Mouse (Mus musculus) urinary bladder, postnatal 10 days (tissue): ENCODE results near the gene Itpr2.

Experiments used
- DNase-seq: peaks from one replicate; pipeline ENCODE4 v3.0.0; 2022; ENCODE audit warnings: low spot score

Itpr2 gene

DNA sequence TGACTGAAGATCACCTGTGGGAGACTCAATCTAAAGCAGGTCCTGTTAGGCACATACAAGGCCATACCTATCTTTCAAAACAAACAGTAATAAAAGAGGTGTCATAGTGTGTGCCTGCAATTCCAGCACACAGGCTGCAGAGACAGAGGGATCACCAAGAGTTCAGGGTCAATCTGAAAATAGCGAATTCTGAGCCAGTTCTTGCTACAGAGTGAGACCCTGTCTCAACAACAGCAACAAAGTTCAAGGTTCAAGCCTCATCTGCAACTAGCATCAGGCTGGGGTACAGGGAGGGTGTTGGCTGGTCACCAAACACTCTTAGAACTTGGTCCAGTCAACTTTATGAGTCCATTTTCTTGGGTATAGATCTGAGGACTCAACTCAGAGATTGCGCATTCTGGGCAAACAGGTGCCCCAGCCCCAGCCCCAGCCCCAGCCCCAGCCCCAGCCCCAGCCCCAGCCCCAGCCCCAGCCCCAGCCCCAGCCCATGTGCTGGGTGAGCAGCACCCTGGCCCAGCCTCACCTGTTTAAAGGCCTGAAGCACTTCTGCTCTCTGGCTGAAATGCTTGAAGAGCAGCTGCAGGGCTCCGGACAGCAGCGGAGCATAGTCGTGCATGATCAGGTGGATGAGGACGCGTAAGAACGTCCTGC lies 155.4 kb downstream of the Itpr2 start:
- no peak for DNase-seq

DNA sequence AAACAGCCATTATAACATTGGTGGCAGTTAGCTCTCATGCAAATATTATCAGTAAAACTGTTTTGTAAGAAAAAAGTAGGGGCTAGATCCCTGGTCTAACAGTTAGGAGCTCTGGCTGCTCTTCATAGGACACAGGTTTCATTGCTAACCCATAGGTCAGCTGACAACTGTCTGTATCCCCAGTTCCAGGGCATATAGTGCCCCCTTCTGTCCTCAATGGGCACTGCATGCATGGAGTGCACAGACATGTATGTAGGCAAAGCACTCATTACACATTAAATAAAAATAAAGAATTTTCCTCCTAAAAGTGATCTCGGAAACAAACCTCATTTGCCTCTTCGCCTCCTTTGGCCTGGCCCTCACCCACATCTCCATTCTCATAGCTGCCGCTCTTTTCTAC lies 157.3 kb downstream of the Itpr2 start:
- DNase-seq = no peak

DNA sequence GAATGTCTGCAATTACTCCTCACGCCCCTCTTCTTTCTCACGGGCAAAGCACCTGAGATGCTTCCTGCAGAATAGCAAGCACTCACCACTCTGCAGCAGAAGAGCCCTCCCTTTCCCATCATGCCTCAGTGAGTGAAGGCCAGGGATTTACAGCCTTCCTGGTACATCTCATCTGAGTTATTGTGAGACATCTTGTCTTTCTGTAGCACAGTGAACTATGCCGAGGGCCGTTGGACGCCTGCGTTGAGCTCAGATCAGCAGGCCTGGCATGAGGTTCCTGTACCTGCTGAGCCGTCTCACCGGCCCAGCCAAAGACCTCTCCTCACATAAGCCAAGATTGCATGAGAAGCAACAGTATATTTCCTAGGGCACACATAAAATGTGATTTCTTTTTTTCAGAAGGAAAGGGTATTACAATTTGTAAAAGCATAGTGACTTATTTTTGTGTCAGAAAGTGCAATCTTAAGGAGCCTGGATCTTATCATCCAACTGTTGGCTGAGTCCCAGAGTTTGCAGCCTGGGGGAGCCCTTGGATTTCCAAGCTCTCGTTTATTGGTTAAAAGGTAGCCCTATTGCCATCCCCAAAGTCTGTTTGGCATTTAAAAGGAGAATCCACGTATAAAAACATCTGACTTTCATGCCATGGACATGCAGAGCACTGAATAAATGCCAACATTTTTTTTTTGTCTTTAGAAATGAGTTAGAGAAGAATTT lies 158.2 kb downstream of the Itpr2 start:
- DNase-seq = no peak

DNA sequence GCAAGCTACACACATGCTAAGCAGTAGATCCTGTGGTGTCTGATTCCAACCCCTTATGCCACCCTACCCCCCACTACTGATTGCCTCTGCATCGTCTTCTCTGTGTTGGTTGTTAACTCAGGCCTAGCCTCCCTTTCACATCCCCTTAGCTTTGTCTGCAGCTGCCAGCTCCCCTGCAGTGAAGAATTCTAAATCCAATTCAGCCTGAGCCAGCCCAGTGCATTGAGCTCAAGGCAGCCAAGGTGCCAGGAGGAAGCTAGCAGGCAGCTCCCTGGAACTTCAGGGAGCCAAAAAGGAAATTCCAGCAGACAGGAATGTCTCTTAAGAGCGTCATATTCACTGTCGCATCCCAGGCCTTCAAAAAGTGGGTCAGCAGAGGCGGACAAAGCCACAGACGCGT lies 159.0 kb downstream of the Itpr2 start:
- no peak for DNase-seq

DNA sequence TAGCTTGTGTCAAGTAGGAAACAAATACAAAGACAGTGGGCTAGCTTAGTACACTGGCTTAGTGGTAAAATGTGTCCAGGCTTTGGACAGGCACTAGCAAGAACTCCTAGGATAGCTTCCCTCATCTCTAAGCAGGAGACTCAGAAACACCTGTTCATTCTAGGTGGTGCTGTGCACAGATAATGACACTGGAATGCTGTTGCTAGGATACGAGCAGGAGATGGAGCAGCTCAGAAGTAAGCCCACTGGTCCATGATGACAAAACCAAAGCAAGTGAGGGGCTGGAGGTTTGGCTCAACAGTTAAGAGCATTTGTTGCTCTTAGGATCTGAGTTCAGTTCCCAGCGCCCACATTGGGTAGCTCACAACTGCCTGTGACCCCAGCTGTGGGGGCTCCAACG lies 160.1 kb downstream of the Itpr2 start:
- no peak for DNase-seq

DNA sequence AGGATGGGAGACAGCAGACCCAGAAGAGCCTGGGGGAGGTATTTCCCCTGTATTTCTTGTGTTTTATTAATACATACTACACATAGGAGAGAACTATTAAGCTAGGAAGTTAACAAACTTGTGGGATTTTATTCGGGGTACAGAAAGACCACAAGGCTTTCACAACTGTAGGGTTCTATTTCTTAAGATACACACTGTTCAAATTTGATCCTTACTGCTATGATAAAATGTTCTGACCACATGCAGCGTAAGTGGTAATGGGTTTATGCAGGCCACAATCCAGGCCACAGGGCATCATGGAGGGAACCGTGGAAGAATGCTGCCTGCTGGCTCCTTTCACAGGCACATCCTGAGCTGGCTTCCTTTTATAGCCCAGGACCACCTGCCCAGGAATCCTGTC lies 160.6 kb downstream of the Itpr2 start:
- DNase-seq = no peak

DNA sequence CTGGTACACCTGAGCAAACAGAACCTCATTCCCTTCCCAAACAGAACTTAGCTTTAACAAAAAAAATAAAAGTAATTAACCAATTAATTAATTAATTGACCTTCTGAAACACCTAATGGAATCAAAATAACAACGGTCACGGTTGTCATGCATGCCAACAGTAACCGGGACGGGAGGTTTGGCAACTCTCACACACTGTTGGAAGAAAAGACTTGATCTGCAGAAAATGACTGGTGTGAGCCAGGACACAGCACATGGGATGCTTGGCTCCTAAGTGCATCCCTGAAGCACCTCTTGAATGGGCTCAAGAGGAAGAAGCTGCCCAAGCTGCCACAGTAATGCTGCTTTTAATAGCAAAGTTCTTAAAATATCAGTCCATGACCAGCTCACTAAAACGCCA lies 161.1 kb downstream of the Itpr2 start:
- no peak for DNase-seq

DNA sequence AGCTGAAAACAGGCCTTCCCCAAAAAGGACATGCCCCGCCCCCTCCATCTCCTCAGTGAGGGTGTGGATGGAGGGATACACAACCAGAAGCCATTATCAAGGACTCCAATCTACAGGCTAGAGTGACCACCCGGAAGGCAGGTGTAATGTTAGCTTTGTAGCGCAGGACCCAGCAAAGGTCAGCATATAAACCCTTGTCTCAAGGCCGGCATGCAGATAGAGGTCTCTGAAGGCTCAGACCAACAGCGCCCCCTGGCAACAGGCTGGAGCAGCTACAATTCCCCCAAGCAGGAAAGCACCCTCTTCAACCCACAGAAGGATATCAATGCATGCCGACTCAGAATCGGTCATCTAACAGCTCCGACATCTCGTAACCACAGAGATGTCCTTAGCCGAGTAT lies 162.2 kb downstream of the Itpr2 start:
- no peak for DNase-seq

DNA sequence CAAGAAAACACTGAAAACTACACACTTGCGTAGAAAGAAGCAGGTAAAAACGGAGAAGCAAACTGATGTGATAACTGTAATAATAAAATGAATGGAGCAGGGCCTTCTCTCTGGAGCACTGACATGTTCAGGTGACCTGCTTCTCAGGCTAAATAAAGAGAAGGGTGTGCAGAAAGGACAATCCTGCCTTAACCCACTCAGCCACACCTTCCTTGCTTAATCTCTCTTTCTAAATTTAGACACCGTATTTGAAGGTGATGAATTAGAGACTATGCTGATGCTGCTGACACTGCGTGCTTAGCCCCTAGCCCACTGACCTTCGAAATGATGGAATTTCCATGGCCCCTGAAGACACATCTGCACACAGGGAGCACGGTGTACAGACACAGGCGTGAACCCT lies 164.8 kb downstream of the Itpr2 start:
- DNase-seq = no peak

DNA sequence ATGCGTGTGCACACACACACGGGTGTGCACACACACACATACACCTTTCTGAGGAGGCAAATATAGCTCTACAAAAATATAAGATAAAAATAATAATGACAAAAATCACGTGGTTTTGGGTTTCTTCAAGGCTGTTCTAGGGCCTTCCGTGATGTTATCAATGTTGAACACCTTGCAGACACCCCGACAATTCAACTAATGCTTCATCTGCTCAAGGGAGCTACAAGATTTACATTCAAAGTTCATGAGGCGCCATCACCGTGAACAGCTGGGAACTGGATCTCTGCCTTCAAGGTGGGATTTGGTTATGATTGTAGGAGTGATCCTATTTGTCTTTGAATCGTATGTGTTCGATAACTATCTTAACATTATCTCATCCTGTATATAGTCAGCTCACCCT lies 166.8 kb downstream of the Itpr2 start:
- no peak for DNase-seq

DNA sequence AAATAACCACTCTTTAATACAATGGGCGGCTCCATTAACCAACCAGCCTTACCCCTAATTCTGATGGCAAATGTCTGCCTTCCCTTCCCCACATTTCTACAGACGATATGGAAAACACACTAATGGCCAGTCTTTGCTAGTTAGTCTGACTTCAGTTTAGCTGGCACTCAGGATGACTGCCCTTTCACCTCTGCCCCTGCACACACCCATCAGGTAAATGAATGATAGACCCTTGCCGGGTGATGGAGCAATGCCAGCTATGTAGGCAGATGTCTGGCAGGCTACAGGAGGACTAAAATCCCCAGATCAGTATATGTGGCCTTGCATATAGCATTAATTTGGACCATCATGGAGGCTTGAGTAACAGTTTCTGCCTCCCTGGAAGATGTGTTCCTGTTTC lies 168.5 kb downstream of the Itpr2 start:
- DNase-seq = no peak

DNA sequence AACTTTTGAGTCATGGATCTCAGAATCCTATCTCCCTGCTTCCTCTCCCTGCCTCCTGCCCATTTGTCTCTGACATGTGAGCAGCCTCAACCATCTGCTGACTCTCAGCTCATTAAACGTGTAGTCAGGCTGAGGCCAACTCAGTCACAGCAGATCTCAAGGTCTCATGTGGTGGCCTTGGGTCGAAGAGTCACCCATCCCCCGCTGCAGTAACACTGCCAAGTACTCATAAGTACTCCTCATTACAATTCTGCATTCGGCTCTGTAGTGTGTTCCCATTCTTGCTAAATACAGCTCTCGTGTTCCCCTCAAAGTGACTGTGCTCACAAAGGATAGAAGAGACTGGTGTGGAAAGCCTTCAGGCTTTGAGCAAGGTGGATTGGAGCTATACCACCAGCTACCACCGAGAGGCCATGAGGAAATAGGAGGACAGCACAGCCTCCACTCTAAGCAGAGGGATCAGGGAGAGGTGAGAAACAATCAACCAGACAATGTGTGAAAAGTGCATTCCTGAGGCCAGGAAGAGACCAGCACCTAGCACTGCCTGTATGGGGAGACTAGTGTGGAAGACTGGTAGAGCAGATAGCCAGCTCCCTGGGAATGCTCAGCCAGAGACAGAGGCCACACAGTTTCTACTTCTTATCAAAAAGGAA lies 170.9 kb downstream of the Itpr2 start:
- DNase-seq = no peak

DNA sequence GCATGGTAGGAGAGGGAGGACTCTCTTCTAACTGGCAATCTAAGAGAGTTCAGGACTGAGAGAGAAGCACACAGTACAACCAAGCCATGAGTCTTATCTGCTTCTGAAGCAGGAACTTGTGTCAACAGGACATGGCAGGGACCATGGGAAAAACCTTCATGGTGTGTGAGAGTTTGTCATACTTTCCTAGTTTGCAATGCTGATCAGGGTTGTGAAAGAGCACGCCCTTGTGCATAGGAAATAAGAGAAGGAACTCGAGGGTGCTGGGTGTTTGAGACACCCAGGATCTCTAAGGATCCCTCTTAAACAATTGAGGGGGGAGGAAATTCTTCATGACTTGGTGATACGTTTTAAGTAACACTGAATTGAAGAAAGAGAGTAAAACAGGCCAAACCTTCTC lies 172.9 kb downstream of the Itpr2 start:
- DNase-seq = no peak

DNA sequence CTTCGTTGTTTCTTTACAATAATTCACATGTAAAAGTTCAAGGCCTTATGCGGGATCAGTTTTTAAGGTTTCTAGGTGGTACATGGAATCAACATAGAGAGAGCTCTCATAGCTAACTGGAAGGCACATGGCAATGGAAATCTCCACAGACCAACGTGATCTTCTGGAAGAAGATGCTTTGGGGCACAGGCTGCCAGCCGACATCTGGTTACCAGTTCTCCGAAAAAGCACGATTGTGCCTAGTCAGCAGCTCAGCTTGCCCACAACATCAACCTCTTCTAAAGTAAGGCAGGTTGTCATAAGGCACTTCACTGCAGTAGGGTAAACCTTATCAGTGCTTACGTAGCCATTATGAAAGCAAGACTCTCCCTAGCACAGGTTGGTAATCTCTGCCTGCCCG lies 175.4 kb downstream of the Itpr2 start:
- DNase-seq = no peak

DNA sequence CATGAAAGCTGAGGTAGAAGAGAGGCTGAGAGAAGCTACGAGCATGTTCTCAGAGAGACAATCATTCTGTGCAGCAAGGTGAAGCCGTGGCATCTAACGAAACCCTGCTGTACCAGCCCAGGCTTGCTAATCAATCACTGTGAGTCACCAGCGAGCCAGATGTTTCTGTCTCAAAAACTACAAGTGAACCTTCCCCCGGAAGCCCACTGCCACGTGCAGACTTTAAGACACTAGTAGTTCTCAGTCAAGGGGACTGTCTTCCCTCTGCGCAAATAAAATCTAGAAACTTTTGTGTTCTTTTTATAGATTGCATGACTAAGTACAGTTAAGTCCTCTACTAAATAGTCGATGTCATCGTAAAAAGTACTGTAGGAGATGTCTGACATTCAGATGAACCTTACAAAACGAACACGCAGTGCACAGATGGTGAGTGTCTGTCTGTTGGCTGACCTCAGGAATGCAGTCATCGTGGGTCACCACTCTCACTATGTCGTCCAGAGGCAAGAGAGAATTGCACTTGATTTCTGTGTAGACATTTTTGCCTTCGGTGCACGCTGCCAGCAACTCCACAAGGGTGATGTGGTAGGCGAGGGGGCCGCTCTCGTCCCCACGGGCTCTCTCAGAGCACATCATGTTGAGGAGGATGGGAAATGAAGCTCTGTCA lies 177.3 kb downstream of the Itpr2 start:
- DNase-seq = no peak

DNA sequence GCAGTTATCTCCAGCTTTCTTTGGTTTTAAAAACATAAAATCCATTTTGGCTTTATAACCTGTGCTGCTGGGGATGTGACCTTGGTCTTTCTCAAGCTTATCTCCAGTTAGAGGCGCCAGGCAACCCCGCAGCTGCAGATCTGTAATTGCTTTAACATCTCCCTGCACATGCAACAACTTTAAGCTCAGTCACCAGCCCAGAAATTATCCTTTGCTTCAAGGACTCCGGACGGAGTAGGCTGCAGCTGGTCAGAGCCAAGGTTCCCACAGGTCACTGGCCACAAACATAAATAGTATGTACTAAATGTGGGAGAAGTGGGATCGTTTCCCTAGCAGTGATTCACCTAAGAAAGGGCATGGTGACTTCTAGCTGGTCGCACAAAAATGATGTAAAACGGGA lies 179.5 kb downstream of the Itpr2 start:
- DNase-seq = no peak

DNA sequence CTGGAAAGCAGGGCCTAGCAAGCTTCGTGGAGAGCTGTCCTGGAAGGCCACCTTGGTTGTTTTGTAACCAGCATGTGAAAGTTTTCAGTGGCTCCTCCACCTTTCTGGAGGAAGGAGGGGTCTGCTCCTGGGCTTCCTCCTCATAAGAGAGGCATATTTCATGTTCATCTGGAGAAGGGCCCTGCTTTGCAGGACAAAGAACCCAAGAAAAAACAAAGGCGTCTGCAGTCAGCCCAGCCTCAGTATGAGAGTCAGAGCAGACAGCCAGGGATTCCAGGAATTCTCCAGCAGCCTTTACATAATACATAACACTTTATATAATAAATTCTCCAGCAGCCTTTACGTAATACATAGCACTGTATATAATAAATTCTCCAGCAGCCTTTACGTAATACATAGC lies 180.1 kb downstream of the Itpr2 start:
- DNase-seq = no peak

DNA sequence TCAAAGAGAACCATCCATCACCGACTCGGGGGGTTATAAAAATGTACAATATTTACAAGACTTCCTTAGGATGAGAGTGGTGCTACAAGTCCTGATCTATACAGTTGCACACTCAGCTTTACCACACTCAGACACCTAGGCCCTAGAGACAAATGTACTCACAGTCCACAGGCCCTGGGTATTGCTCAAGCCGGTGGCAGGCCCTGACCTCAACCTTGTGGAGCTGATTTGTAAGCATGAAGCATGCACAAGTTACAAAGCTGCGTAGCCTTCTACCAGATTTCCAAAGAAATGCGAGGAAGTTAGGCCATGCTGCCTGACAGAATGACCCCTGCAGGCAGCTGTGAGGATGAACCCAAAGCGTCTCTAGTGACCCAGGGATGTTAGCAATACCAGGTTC lies 185.6 kb downstream of the Itpr2 start:
- no peak for DNase-seq

DNA sequence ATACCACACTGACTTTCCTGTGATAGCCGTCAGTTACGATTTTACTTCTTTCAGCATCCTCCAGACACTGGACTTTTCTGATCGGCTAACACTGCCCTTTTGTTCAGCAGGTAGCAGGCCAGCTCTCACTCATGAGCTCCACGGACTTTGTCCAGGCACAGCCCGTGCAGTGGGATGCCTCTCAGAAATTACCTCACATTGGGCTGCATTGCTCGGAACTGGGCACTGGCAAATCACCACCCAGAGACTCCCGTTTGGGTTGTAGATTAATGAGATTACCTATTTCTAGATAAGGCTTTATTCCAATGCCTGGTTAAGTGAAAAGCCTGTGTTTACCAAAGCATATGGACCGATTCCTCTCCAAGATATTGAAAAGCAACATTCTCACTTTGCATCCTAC lies 186.9 kb downstream of the Itpr2 start:
- DNase-seq = no peak

DNA sequence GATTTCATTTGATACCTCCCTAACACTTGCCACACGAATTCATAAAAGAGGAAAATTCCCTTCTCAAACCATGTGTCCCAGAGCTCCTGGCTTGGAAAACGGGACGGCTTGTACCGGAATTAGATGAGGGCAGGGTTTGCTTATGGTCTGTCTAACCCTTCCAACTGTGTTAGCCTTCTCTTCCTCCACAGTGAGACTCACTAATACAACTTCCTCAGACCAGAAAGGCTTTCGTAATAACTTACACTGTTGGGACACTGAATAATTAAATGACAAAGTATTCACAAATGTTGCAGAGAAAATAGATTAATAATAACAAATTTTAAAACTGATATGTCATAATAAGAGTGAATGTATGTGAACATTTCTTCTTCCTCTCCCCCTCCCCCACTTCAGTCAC lies 187.7 kb downstream of the Itpr2 start:
- DNase-seq = no peak

DNA sequence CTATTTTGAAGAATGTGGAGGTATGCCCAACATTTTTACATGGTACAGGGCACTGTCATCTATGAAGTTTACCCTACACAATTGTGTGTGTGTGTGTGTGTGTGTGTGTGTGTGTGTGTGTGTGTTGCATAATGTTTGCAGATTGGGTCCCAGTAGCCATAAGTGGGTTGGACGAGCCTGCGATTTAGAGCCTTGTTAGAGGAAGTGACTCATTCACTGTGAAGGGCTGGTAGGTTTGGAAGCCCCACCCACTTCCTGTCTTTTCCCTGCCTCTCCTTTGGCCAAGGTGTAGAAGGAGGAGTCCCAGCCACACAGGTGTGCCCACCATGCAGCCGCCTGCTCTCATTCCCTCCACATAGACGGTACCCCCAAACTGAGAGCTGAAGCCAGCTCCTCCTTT lies 188.6 kb downstream of the Itpr2 start:
- no peak for DNase-seq

DNA sequence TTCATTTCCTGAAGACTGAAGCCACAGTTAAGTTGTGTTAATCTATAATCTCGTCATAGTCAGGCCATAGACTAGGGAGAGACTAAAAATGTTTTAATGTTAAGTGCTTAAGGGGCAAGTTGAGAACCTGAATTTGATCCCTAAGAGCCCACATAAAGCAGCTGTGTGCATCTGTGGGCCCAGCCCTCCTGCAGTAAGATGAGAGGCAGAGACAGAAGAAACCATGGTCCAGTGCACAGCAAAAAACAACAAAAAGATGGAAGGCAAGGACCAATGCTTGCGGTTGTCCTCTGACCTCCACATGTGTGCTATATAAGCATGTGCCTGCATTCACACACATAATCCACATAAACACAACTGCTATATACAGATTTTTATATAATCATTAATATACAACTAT lies 191.8 kb downstream of the Itpr2 start:
- DNase-seq = no peak

DNA sequence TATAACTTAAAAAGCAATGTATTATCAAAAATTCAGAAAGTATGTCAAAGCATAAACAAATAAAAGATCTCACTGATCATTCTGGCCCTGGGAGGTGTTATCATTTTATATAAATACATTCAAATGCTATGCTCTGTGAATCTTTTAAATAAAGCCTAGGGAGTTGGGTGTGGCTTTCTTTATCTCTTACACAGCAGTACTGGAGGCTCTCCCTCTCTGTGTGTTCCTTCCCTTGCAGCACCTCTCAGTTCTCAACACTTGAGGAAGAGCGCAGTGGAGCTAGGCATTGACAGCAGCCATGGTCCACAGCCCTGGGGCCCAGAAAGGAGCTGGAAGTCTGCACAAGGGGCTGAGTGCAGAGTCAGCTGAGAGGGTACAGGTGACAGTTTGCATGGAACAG lies 192.7 kb downstream of the Itpr2 start:
- DNase-seq = no peak
